Mouse (Mus musculus): ENCODE results near the gene Traf5. TPM values are rescaled to one million over a fixed set of nuclear protein-coding genes. Genes with fewer than 3 reads are reported as not detected.

Gene Traf5
- polyA plus RNA-seq, 1 experiment = 31.0 TPM

- TF ChIP-seq POLR2A (IDR thresholded peaks at IDR 0.05; ENCODE audit: low read depth, low read length) (no peak), CTCF (IDR thresholded peaks at IDR 0.05; ENCODE audit: extremely low read depth, insufficient read depth, insufficient read length, insufficient replicate concordance) (peak; percentile 56; the same call in 1 of the 2 replicates)
- no peak overlapping the region for H3K4me3 ChIP-seq (ENCODE audit: extremely low read depth, insufficient read depth, insufficient read length)
- no peak overlapping the region for H3K27ac ChIP-seq (ENCODE audit: insufficient read depth, low read length)
- DNase-seq (ENCODE audit: low read depth in 1 of 2, low spot score in 2 of 2) = peak; percentile 21 to 66
- no peaks in the 10 kb centered on the region for H3K4me1 ChIP-seq (ENCODE audit: control insufficient read depth, insufficient read depth, insufficient read length)
- H3K27me3 ChIP-seq (ENCODE audit: control insufficient read depth, insufficient read depth, low read length) = no peaks in the 10 kb centered on the region
- H3K36me3 ChIP-seq (ENCODE audit: control insufficient read depth, insufficient read depth, low read length) = peaks cover 29% of the 10 kb centered on the region
- WGBS = 67% methylated on average over 4 of the region's 4 CpGs
Measured at GRCm38 (mm10) chr1:191995488-191995887, 96.9 kb downstream of the Traf5 start.

DNA sequence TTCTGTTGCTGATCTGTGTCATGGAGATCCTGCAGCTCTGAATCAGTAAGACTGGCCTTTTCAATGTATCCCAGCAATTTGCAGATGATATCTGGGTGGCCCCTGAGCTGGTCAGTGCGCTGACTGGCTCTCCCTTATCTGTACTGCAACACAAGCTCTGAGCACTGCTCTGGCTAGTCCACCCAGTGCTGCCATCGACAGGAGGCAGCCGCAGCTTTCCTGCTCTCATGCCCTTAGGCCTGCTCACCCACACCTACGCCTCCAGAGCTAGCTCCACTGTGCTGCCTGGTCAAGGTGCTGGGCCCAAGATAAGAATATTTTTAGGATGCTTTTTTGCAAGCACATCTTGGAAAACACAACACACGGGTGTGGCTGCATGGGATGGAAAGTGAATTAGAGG lies 97.9 kb downstream of the Traf5 start:
- Histone ChIP-seq H3K4me3 (ENCODE audit: extremely low read depth, insufficient read depth, insufficient read length) (no peak overlapping the region), H3K27ac (ENCODE audit: insufficient read depth, low read length) (no peak overlapping the region), H3K36me3 (ENCODE audit: control insufficient read depth, insufficient read depth, low read length) (peaks cover 19% of the 10 kb centered on the region), H3K27me3 (ENCODE audit: control insufficient read depth, insufficient read depth, low read length) (no peaks in the 10 kb centered on the region), H3K4me1 (ENCODE audit: control insufficient read depth, insufficient read depth, insufficient read length) (no peaks in the 10 kb centered on the region)
- 83% methylated on average over 5 of the region's 5 CpGs for WGBS
- DNase-seq (ENCODE audit: low read depth in 1 of 2, low spot score in 2 of 2) = no peak
- TF ChIP-seq POLR2A (IDR thresholded peaks at IDR 0.05; ENCODE audit: low read depth, low read length) = no peak
- TF ChIP-seq CTCF (IDR thresholded peaks at IDR 0.05; ENCODE audit: extremely low read depth, insufficient read depth, insufficient read length, insufficient replicate concordance) = no peak

GRCm38 (mm10) chr1:191992040-191992780 lies 100.1 kb downstream of the Traf5 start:
- Histone ChIP-seq H3K4me1 (ENCODE audit: control insufficient read depth, insufficient read depth, insufficient read length) (no peaks in the 10 kb centered on the region), H3K27ac (ENCODE audit: insufficient read depth, low read length) (no peak overlapping the region), H3K27me3 (ENCODE audit: control insufficient read depth, insufficient read depth, low read length) (no peaks in the 10 kb centered on the region), H3K4me3 (ENCODE audit: extremely low read depth, insufficient read depth, insufficient read length) (no peak overlapping the region), H3K36me3 (ENCODE audit: control insufficient read depth, insufficient read depth, low read length) (peaks cover 7% of the 10 kb centered on the region; the same call in 1 of the 2 replicates)
- WGBS = 88% methylated on average over 7 of the region's 7 CpGs
- DNase-seq (ENCODE audit: low read depth in 1 of 2, low spot score in 2 of 2) = no peak
- TF ChIP-seq POLR2A (IDR thresholded peaks at IDR 0.05; ENCODE audit: low read depth, low read length) = no peak
- no peak for TF ChIP-seq CTCF (IDR thresholded peaks at IDR 0.05; ENCODE audit: extremely low read depth, insufficient read depth, insufficient read length, insufficient replicate concordance)

DNA sequence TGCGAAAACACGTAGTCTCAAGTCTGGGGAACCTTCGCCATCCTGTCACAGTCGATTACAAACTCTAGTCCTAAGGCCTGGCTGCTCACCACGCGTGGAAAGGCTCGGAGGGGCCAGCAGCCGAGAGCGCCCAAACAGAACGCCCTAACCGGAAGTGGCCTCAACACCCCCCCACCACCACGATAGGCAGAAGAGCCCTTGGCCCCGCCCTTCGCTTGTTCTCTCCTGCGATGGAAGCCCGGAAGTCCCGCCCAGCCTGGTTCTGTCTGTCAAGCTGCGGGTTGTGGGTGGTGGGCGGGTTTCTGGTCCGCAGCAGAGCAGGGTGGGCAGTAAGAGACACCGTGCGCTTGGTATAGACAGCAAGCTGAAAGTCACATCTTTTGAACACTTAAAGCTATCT lies 102.4 kb downstream of the Traf5 start:
- peak overlapping the region; percentile 99 for H3K27ac ChIP-seq (ENCODE audit: insufficient read depth, low read length)
- WGBS = under 1% methylated on average over 22 of the region's 22 CpGs
- no peak for TF ChIP-seq CTCF (IDR thresholded peaks at IDR 0.05; ENCODE audit: extremely low read depth, insufficient read depth, insufficient read length, insufficient replicate concordance)
- peak; percentile 73 for TF ChIP-seq POLR2A (IDR thresholded peaks at IDR 0.05; ENCODE audit: low read depth, low read length)

GRCm38 (mm10) chr1:191989060-191989459 lies 103.3 kb downstream of the Traf5 start:
- Histone ChIP-seq H3K36me3 (ENCODE audit: control insufficient read depth, insufficient read depth, low read length) (no peaks in the 10 kb centered on the region), H3K27me3 (ENCODE audit: control insufficient read depth, insufficient read depth, low read length) (no peaks in the 10 kb centered on the region), H3K27ac (ENCODE audit: insufficient read depth, low read length) (no peak overlapping the region), H3K4me3 (ENCODE audit: extremely low read depth, insufficient read depth, insufficient read length) (no peak overlapping the region), H3K4me1 (ENCODE audit: control insufficient read depth, insufficient read depth, insufficient read length) (no peaks in the 10 kb centered on the region)
- TF ChIP-seq CTCF (IDR thresholded peaks at IDR 0.05; ENCODE audit: extremely low read depth, insufficient read depth, insufficient read length, insufficient replicate concordance) = no peak
- TF ChIP-seq POLR2A (IDR thresholded peaks at IDR 0.05; ENCODE audit: low read depth, low read length) = no peak
- DNase-seq (ENCODE audit: low read depth in 1 of 2, low spot score in 2 of 2) = no peak
- WGBS = 88% methylated on average over 5 of the region's 5 CpGs

More for the DNA sequence above, 102.4 kb downstream of the Traf5 start:
- Histone ChIP-seq H3K4me1 (ENCODE audit: control insufficient read depth, insufficient read depth, insufficient read length) (no peaks in the 10 kb centered on the region), H3K36me3 (ENCODE audit: control insufficient read depth, insufficient read depth, low read length) (no peaks in the 10 kb centered on the region; the same call in 1 of the 2 replicates), H3K27me3 (ENCODE audit: control insufficient read depth, insufficient read depth, low read length) (no peaks in the 10 kb centered on the region), H3K4me3 (ENCODE audit: extremely low read depth, insufficient read depth, insufficient read length) (peak overlapping the region; percentile 84)
- peak; percentile 88 to 96 for DNase-seq (ENCODE audit: low read depth in 1 of 2, low spot score in 2 of 2)

DNA sequence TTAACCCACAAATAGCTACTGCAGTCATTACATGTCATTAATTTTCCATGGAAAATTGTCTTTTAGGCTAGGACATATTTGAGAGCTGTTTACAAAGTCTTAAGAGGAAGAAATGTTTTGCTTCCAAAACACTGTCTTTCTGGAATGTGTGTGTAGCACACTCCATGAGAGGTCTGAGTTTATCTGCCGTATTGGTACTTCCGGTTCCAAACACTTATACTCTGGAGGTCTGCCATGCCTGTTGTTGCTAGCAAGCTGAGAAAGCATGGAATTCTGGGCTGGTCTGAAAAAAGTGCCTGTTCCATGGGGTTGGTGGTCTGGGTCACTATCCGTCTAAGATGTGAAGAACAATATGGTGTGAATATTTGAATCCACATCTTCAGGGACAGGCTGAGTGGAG lies 103.7 kb downstream of the Traf5 start:
- no peaks in the 10 kb centered on the region for H3K4me1 ChIP-seq (ENCODE audit: control insufficient read depth, insufficient read depth, insufficient read length)
- WGBS = 88% methylated on average over 3 of the region's 3 CpGs

GRCm38 (mm10) chr1:191987481-191987769 lies 104.9 kb downstream of the Traf5 start:
- TF ChIP-seq CTCF (IDR thresholded peaks at IDR 0.05; ENCODE audit: extremely low read depth, insufficient read depth, insufficient read length, insufficient replicate concordance) (no peak), POLR2A (IDR thresholded peaks at IDR 0.05; ENCODE audit: low read depth, low read length) (no peak)
- Histone ChIP-seq H3K36me3 (ENCODE audit: control insufficient read depth, insufficient read depth, low read length) (no peaks in the 10 kb centered on the region), H3K27ac (ENCODE audit: insufficient read depth, low read length) (no peak overlapping the region), H3K4me3 (ENCODE audit: extremely low read depth, insufficient read depth, insufficient read length) (no peak overlapping the region), H3K27me3 (ENCODE audit: control insufficient read depth, insufficient read depth, low read length) (no peaks in the 10 kb centered on the region), H3K4me1 (ENCODE audit: control insufficient read depth, insufficient read depth, insufficient read length) (no peaks in the 10 kb centered on the region)
- 56% methylated on average over 5 of the region's 5 CpGs for WGBS
- no peak for DNase-seq (ENCODE audit: low read depth in 1 of 2, low spot score in 2 of 2)

More for the DNA sequence above, 103.7 kb downstream of the Traf5 start:
- DNase-seq (ENCODE audit: low read depth in 1 of 2, low spot score in 2 of 2) = no peak
- TF ChIP-seq POLR2A (IDR thresholded peaks at IDR 0.05; ENCODE audit: low read depth, low read length) (no peak), CTCF (IDR thresholded peaks at IDR 0.05; ENCODE audit: extremely low read depth, insufficient read depth, insufficient read length, insufficient replicate concordance) (no peak)
- Histone ChIP-seq H3K36me3 (ENCODE audit: control insufficient read depth, insufficient read depth, low read length) (no peaks in the 10 kb centered on the region), H3K27ac (ENCODE audit: insufficient read depth, low read length) (no peak overlapping the region), H3K4me3 (ENCODE audit: extremely low read depth, insufficient read depth, insufficient read length) (no peak overlapping the region), H3K27me3 (ENCODE audit: control insufficient read depth, insufficient read depth, low read length) (no peaks in the 10 kb centered on the region)

All from spleen, adult 2 months (tissue).